Mouse (Mus musculus): ENCODE measurements around the gene Vwa3b. TPM values are rescaled to one million over a fixed set of nuclear protein-coding genes. Genes with fewer than 3 reads are reported as not detected.

The Vwa3b gene
- polyA plus RNA-seq, 1 experiment = 0.56 TPM

GRCm38 (mm10) chr1:36987172-36988148 lies 38.9 kb upstream of the Vwa3b start:
- H3K27me3 ChIP-seq (ENCODE audit: control insufficient read depth, insufficient read depth, low read length) = no peaks in the 10 kb centered on the region
- TF ChIP-seq POLR2A (IDR thresholded peaks at IDR 0.05; ENCODE audit: borderline replicate concordance, insufficient read depth, low read length) (no peak), CTCF (IDR thresholded peaks at IDR 0.05; ENCODE audit: borderline replicate concordance, insufficient read depth, low read depth, low read length) (no peak)
- H3K4me3 ChIP-seq (replicated peaks; ENCODE audit: insufficient read depth, low read depth, low read length) = no peak overlapping the region
- WGBS = 86% methylated on average over 10 of the region's 10 CpGs
- DNase-seq = no peak
- no peak overlapping the region for H3K27ac ChIP-seq (ENCODE audit: insufficient read depth, low read length)
- H3K4me1 ChIP-seq (ENCODE audit: control insufficient read depth, insufficient read depth, low read length) = no peaks in the 10 kb centered on the region

GRCm38 (mm10) chr1:36988161-36988560 lies 38.2 kb upstream of the Vwa3b start:
- no peaks in the 10 kb centered on the region for H3K27me3 ChIP-seq (ENCODE audit: control insufficient read depth, insufficient read depth, low read length)
- no peak overlapping the region for H3K4me3 ChIP-seq (replicated peaks; ENCODE audit: insufficient read depth, low read depth, low read length)
- 75% methylated on average over 6 of the region's 6 CpGs for WGBS
- no peaks in the 10 kb centered on the region for H3K4me1 ChIP-seq (ENCODE audit: control insufficient read depth, insufficient read depth, low read length)
- no peak overlapping the region for H3K27ac ChIP-seq (ENCODE audit: insufficient read depth, low read length)
- no peak for TF ChIP-seq POLR2A (IDR thresholded peaks at IDR 0.05; ENCODE audit: borderline replicate concordance, insufficient read depth, low read length)
- no peak for TF ChIP-seq CTCF (IDR thresholded peaks at IDR 0.05; ENCODE audit: borderline replicate concordance, insufficient read depth, low read depth, low read length)
- DNase-seq = no peak

- DNase-seq = no peak
- TF ChIP-seq CTCF (IDR thresholded peaks at IDR 0.05; ENCODE audit: borderline replicate concordance, insufficient read depth, low read depth, low read length) (no peak), POLR2A (IDR thresholded peaks at IDR 0.05; ENCODE audit: borderline replicate concordance, insufficient read depth, low read length) (no peak)
- no peaks in the 10 kb centered on the region for H3K27me3 ChIP-seq (ENCODE audit: control insufficient read depth, insufficient read depth, low read length)
- no peaks in the 10 kb centered on the region for H3K4me1 ChIP-seq (ENCODE audit: control insufficient read depth, insufficient read depth, low read length)
- H3K4me3 ChIP-seq (replicated peaks; ENCODE audit: insufficient read depth, low read depth, low read length) = no peak overlapping the region
- no peak overlapping the region for H3K27ac ChIP-seq (ENCODE audit: insufficient read depth, low read length)
- WGBS = 89% methylated on average over 6 of the region's 6 CpGs
Measured at GRCm38 (mm10) chr1:36988561-36988960, 37.8 kb upstream of the Vwa3b start.

- Histone ChIP-seq H3K4me1 (ENCODE audit: control insufficient read depth, insufficient read depth, low read length) (no peaks in the 10 kb centered on the region), H3K27ac (ENCODE audit: insufficient read depth, low read length) (no peak overlapping the region), H3K27me3 (ENCODE audit: control insufficient read depth, insufficient read depth, low read length) (no peaks in the 10 kb centered on the region), H3K4me3 (replicated peaks; ENCODE audit: insufficient read depth, low read depth, low read length) (no peak overlapping the region)
- TF ChIP-seq CTCF (IDR thresholded peaks at IDR 0.05; ENCODE audit: borderline replicate concordance, insufficient read depth, low read depth, low read length) (no peak), POLR2A (IDR thresholded peaks at IDR 0.05; ENCODE audit: borderline replicate concordance, insufficient read depth, low read length) (no peak)
- no peak for DNase-seq
- WGBS = 87% methylated on average over 5 of the region's 5 CpGs
Measured at GRCm38 (mm10) chr1:36994296-36994695, 32.1 kb upstream of the Vwa3b start.

GRCm38 (mm10) chr1:36995760-36996159 lies 30.6 kb upstream of the Vwa3b start:
- TF ChIP-seq POLR2A (IDR thresholded peaks at IDR 0.05; ENCODE audit: borderline replicate concordance, insufficient read depth, low read length) = no peak
- Histone ChIP-seq H3K4me3 (replicated peaks; ENCODE audit: insufficient read depth, low read depth, low read length) (no peak overlapping the region), H3K4me1 (ENCODE audit: control insufficient read depth, insufficient read depth, low read length) (no peaks in the 10 kb centered on the region), H3K27ac (ENCODE audit: insufficient read depth, low read length) (no peak overlapping the region), H3K27me3 (ENCODE audit: control insufficient read depth, insufficient read depth, low read length) (no peaks in the 10 kb centered on the region)
- 73% methylated on average over 6 of the region's 6 CpGs for WGBS
- DNase-seq = no peak

GRCm38 (mm10) chr1:36996561-36997213 lies 29.7 kb upstream of the Vwa3b start:
- TF ChIP-seq POLR2A (IDR thresholded peaks at IDR 0.05; ENCODE audit: borderline replicate concordance, insufficient read depth, low read length) (no peak), CTCF (IDR thresholded peaks at IDR 0.05; ENCODE audit: borderline replicate concordance, insufficient read depth, low read depth, low read length) (no peak)
- H3K27ac ChIP-seq (ENCODE audit: insufficient read depth, low read length) = no peak overlapping the region
- H3K4me3 ChIP-seq (replicated peaks; ENCODE audit: insufficient read depth, low read depth, low read length) = no peak overlapping the region
- H3K4me1 ChIP-seq (ENCODE audit: control insufficient read depth, insufficient read depth, low read length) = no peaks in the 10 kb centered on the region
- DNase-seq = peak in 1 of 2 experiments; percentile 24
- H3K27me3 ChIP-seq (ENCODE audit: control insufficient read depth, insufficient read depth, low read length) = no peaks in the 10 kb centered on the region
- WGBS = 27% methylated on average over 6 of the region's 6 CpGs

GRCm38 (mm10) chr1:37000307-37000706 lies 26.1 kb upstream of the Vwa3b start:
- no peaks in the 10 kb centered on the region for H3K27me3 ChIP-seq (ENCODE audit: control insufficient read depth, insufficient read depth, low read length)
- TF ChIP-seq CTCF (IDR thresholded peaks at IDR 0.05; ENCODE audit: borderline replicate concordance, insufficient read depth, low read depth, low read length) (no peak), POLR2A (IDR thresholded peaks at IDR 0.05; ENCODE audit: borderline replicate concordance, insufficient read depth, low read length) (no peak)
- no peak overlapping the region for H3K27ac ChIP-seq (ENCODE audit: insufficient read depth, low read length)
- DNase-seq = no peak
- 74% methylated on average over 5 of the region's 5 CpGs for WGBS
- no peak overlapping the region for H3K4me3 ChIP-seq (replicated peaks; ENCODE audit: insufficient read depth, low read depth, low read length)
- H3K4me1 ChIP-seq (ENCODE audit: control insufficient read depth, insufficient read depth, low read length) = no peaks in the 10 kb centered on the region
